Mouse (Mus musculus) MEL (cell line): ENCODE measurements around the gene Ncf1.

Experiments used
- CHD1 ChIP-seq: IDR thresholded peaks from 2 replicates; pipeline ENCODE4 v1.6.1; 2012; ENCODE audit warnings: low read depth, mild to moderate bottlenecking, inconsistent platforms, low read length, improper control_type of control experiment
- CTCF ChIP-seq, 3 experiments: IDR thresholded peaks in 2 of 3; conservative IDR thresholded peaks in 1 of 3; 2 replicates each; pipeline ENCODE4 v1.5.1; 2011 to 2012; ENCODE audit warnings: low read length in 3 of 3, low read depth in 2 of 3, mild to moderate bottlenecking in 2 of 3, improper control_type of control experiment in 1 of 3, inconsistent platforms in 1 of 3, mixed read lengths in 1 of 3, moderate library complexity in 1 of 3; ENCODE audit not compliant: control insufficient read depth in 1 of 3, insufficient read depth in 1 of 3, poor library complexity in 1 of 3, severe bottlenecking in 1 of 3
- ETS1 ChIP-seq: IDR thresholded peaks from 2 replicates; pipeline ENCODE4 v1.6.1; 2012; ENCODE audit warnings: low read depth, mild to moderate bottlenecking, inconsistent platforms, low read length, improper control_type of control experiment, moderate library complexity
- GATA1 ChIP-seq: IDR thresholded peaks from 2 replicates; pipeline ENCODE4 v1.6.1; 2011; ENCODE audit warnings: low read depth, low read length, improper control_type of control experiment
- NELFE ChIP-seq: IDR thresholded peaks from 2 replicates; pipeline ENCODE4 v1.6.1; 2011; ENCODE audit warnings: low read depth, low read length, improper control_type of control experiment
- POLR2A ChIP-seq, 2 experiments: IDR thresholded peaks; 2 replicates each; pipeline ENCODE4 v1.6.1; 2011 to 2012; ENCODE audit warnings: low read length in 2 of 2, mild to moderate bottlenecking in 2 of 2, control low read depth in 1 of 2, improper control_type of control experiment in 1 of 2, low read depth in 1 of 2, moderate library complexity in 1 of 2; ENCODE audit not compliant: control insufficient read depth in 1 of 2, insufficient read depth in 1 of 2, poor library complexity in 1 of 2
- POLR2AphosphoS2 ChIP-seq: IDR thresholded peaks from 2 replicates; pipeline ENCODE4 v1.6.1; 2011; ENCODE audit warnings: low read length, improper control_type of control experiment
- ZKSCAN1 ChIP-seq: IDR thresholded peaks from 2 replicates; pipeline ENCODE4 v1.6.1; 2012; ENCODE audit warnings: low read depth, mild to moderate bottlenecking, inconsistent platforms, low read length, improper control_type of control experiment, moderate library complexity
- ZNF384 ChIP-seq: IDR thresholded peaks from 2 replicates; pipeline ENCODE4 v1.6.1; 2012; ENCODE audit warnings: low read depth, mild to moderate bottlenecking, inconsistent platforms, low read length, improper control_type of control experiment

DNA sequence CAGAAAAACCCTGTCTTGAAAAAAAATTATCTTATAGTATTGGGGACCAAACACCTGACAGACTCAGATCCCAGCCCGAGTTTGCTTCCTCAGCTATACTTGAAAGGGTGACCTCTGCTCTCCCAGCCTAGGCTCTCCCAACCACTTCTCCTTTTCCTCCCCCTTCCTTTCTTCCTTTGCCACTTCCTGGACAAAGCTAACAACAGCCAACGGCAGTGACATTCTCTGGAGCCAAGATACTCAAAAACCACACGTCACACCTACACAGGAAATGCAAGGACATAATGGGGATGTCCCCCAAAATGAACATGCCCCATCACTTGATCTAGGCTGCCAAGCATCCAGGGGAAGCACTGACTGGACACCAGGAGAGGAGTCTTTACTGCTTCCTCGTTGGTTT lies 29.0 kb upstream of the Ncf1 start:
- TF ChIP-seq CTCF (IDR thresholded peaks at IDR 0.05 in 2 of 3, conservative IDR thresholded peaks at IDR 0.05 in 1 of 3; ENCODE audit: control insufficient read depth in 1 of 3, insufficient read depth in 1 of 3, low read depth in 2 of 3, low read length in 3 of 3, poor library complexity in 1 of 3, severe bottlenecking in 1 of 3) (no peak), POLR2A (IDR thresholded peaks at IDR 0.05; ENCODE audit: control insufficient read depth in 1 of 2, insufficient read depth in 1 of 2, low read depth in 1 of 2, low read length in 2 of 2, poor library complexity in 1 of 2) (no peak), ZNF384 (no peak), NELFE (no peak), ETS1 (no peak), GATA1 (no peak), ZKSCAN1 (no peak), CHD1 (no peak), POLR2AphosphoS2 (no peak)
